Comparison of ENCODE assay signal across 17 mouse cellular contexts in genomic region chr19:6381238-6381637, GRCm38 (mm10). TPM values are rescaled to one million over a fixed set of nuclear protein-coding genes. Genes with fewer than 3 reads are reported as not detected.
A peak's percentile ranks its signal among the peaks of the same experiment; 100 is the strongest.
DNase-seq lines count a peak whose midpoint lies in the region; TF ChIP-seq lines count a peak whose summit lies in the region.
"Had no signal": no experiment of that assay in that cellular context is flagged by ENCODE, and none has a peak within 500 bp of the region (broad histone marks: within the 10 kb centered on the region; RNA-seq: fewer than 3 reads in every experiment).

No protein-coding gene starts in this region.

- no peak for TF ChIP-seq CTCF in gastrocnemius, adult 2 months (IDR thresholded peaks at IDR 0.05)

- DNase-seq in adrenal gland, adult (ENCODE audit: inconsistent age in 2 of 2, low spot score in 1 of 2) = peak; percentile 48 to 67
- DNase-seq in adrenal gland, postnatal 25 days = no peak
- DNase-seq in adrenal gland, postnatal 14 days = peak; percentile 62
- no peak for DNase-seq in adrenal gland, postnatal 10 days
- DNase-seq in gastrocnemius, adult 2 months = peak; percentile 38
- no peak for DNase-seq in gastrocnemius, postnatal 25 days
- DNase-seq: B cell, adult 2 months; cerebellum, adult 11-12 months; cerebellum, adult 2 months; cerebellum, adult 9-10 months; cerebellum, postnatal 10 days; cerebellum, postnatal 25 days; forebrain, postnatal 0 days had no signal

- H3K27ac ChIP-seq in gastrocnemius, adult 2 months = peak overlapping the region; percentile 98
- H3K27ac ChIP-seq: embryonic facial prominence, embryonic 10.5 days; embryonic facial prominence, embryonic 12.5 days; forebrain, embryonic 13.5 days; forebrain, embryonic 15.5 days had no signal

- intact Hi-C loops in gastrocnemius, adult 2 months (cut with DNase I) = no loop called here

- no peak overlapping the region for H3K4me3 ChIP-seq in gastrocnemius, adult 2 months
- H3K4me3 ChIP-seq: embryonic facial prominence, embryonic 10.5 days; embryonic facial prominence, embryonic 12.5 days; forebrain, embryonic 13.5 days; forebrain, embryonic 15.5 days had no signal

RNA-seq across cellular contexts. Expression of gene Pygm, which starts 3.0 kb away (rescaled TPM):
- total RNA-seq in adrenal gland, postnatal 25 days (2021) = 61.6 and 85.9 TPM in 2 replicates
- 64.2 and 85.7 TPM in 2 replicates for total RNA-seq in adrenal gland, postnatal 14 days (2021)
- 100 to 1,000 TPM in 1 of 2 experiments, 10 to 100 TPM in 1; 92.0 to 223 TPM for total RNA-seq in adrenal gland, postnatal 10 days (2021)
- total RNA-seq in gastrocnemius, adult 2 months (2021) = over 10,000 TPM in 1 of 2 experiments, 1,000 to 10,000 TPM in 1; 6,181 to 10,031 TPM
- 1,000 to 10,000 TPM; 5,552 to 6,904 TPM for total RNA-seq in gastrocnemius, postnatal 25 days (2021)

RNA-seq across cellular contexts. Expression of gene Sf1, which starts 17.7 kb away (rescaled TPM):
- total RNA-seq in adrenal gland, postnatal 25 days (2021) = 211 and 245 TPM in 2 replicates
- 210 and 223 TPM in 2 replicates for total RNA-seq in adrenal gland, postnatal 14 days (2021)
- 100 to 1,000 TPM; 166 to 186 TPM for total RNA-seq in adrenal gland, postnatal 10 days (2021)
- 10 to 100 TPM; 95.2 to 98.6 TPM for total RNA-seq in gastrocnemius, adult 2 months (2021)
- total RNA-seq in gastrocnemius, postnatal 25 days (2021) = 10 to 100 TPM; 65.5 to 75.2 TPM

RNA-seq across cellular contexts. Expression of gene Rasgrp2, which starts 17.9 kb away (rescaled TPM):
- 37.6 and 39.5 TPM in 2 replicates for total RNA-seq in adrenal gland, postnatal 25 days (2021)
- 51.5 and 82.7 TPM in 2 replicates for total RNA-seq in adrenal gland, postnatal 14 days (2021)
- 10 to 100 TPM; 53.2 to 54.9 TPM for total RNA-seq in adrenal gland, postnatal 10 days (2021)
- total RNA-seq in gastrocnemius, adult 2 months (2021) = 10 to 100 TPM; 14.9 to 24.6 TPM
- 10 to 100 TPM; 16.2 to 16.4 TPM for total RNA-seq in gastrocnemius, postnatal 25 days (2021)

RNA-seq across cellular contexts. Expression of gene Nrxn2, which starts 37.3 kb away (rescaled TPM):
- total RNA-seq in adrenal gland, postnatal 25 days (2021) = 11.1 and 12.7 TPM in 2 replicates
- total RNA-seq in adrenal gland, postnatal 14 days (2021) = 7.8 and 9.3 TPM in 2 replicates
- total RNA-seq in adrenal gland, postnatal 10 days (2021) = 10 to 100 TPM in 1 of 2 experiments, 1 to 10 TPM in 1; 7.5 to 14.5 TPM
- total RNA-seq in gastrocnemius, adult 2 months (2021) = 1 to 10 TPM in 1 of 2 experiments, under 1 TPM in 1; 0.77 to 2.0 TPM
- 1 to 10 TPM in 1 of 2 experiments, under 1 TPM in 1; 0.91 to 1.4 TPM for total RNA-seq in gastrocnemius, postnatal 25 days (2021)

RNA-seq across cellular contexts. Expression of gene Map4k2, which starts 40.3 kb away (rescaled TPM):
- 44.7 and 56.3 TPM in 2 replicates for total RNA-seq in adrenal gland, postnatal 25 days (2021)
- total RNA-seq in adrenal gland, postnatal 14 days (2021) = 39.6 and 70.3 TPM in 2 replicates
- 10 to 100 TPM; 35.9 to 54.6 TPM for total RNA-seq in adrenal gland, postnatal 10 days (2021)
- 10 to 100 TPM; 13.1 to 14.2 TPM for total RNA-seq in gastrocnemius, adult 2 months (2021)
- total RNA-seq in gastrocnemius, postnatal 25 days (2021) = 10 to 100 TPM in 1 of 2 experiments, 1 to 10 TPM in 1; 9.2 to 14.6 TPM

Comparison
In these comparisons a context has a peak if more than half of its experiments do, and no peak if none do; other contexts are left out.
1. DNase-seq: peak in adrenal gland, adult (2 of 2), adrenal gland, postnatal 14 days (single experiment) and gastrocnemius, adult 2 months (single experiment); none in adrenal gland, postnatal 25 days (single experiment), adrenal gland, postnatal 10 days (single experiment) and gastrocnemius, postnatal 25 days (single experiment).
2. RNA of gene Pygm, which starts 3.0 kb away (total RNA-seq): 6,181 to 10,031 TPM in gastrocnemius, adult 2 months and 5,552 to 6,904 TPM in gastrocnemius, postnatal 25 days; 92.0 to 223 TPM in adrenal gland, postnatal 10 days, 61.6 to 85.9 TPM in adrenal gland, postnatal 25 days and 64.2 to 85.7 TPM in adrenal gland, postnatal 14 days; every median in the first group is over 10 times any median in the second.